Mouse (Mus musculus) hindbrain, embryonic 14.5 days (tissue): ENCODE measurements around the gene Glrx. TPM values are rescaled to one million over a fixed set of nuclear protein-coding genes. Genes with fewer than 3 reads are reported as not detected.

Source experiments
- ATAC-seq: fragments of 200-750 bp; cut with Nextera tagmentation; 2 replicates; pipeline ENCODE4 v1.8.0; 2017; ENCODE audit warnings: moderate number of reproducible peaks, mild to moderate bottlenecking, moderate TSS enrichment, moderate library complexity; ENCODE audit not compliant: low FRiP score
- DNase-seq: peaks from one replicate; pipeline ENCODE4 v3.0.0-alpha.2; 2015; ENCODE audit warnings: low spot score
- H3K27ac ChIP-seq: fragments of 300-500 bp; sonication (generic); 2 replicates; pipeline ENCODE4 v1.5.1; 2014; ENCODE audit warnings: mild to moderate bottlenecking, moderate library complexity
- H3K27me3 ChIP-seq: fragments of 300-500 bp; sonication (generic); 2 replicates; pipeline ENCODE4 v1.6.1; 2014; ENCODE audit warnings: mild to moderate bottlenecking, low read length, mixed read lengths; ENCODE audit not compliant: control insufficient read depth, insufficient read depth
- H3K36me3 ChIP-seq: fragments of 300-500 bp; sonication (generic); replicated peaks from 2 replicates; pipeline ENCODE4 v1.6.1; 2014; ENCODE audit not compliant: control insufficient read depth, insufficient read depth
- H3K4me1 ChIP-seq: fragments of 300-500 bp; sonication (generic); replicated peaks from 2 replicates; pipeline ENCODE4 v1.6.1; 2014; ENCODE audit warnings: antibody characterized with exemption, low read length, mixed read lengths; ENCODE audit not compliant: control insufficient read depth, insufficient read depth
- H3K4me2 ChIP-seq: fragments of 300-500 bp; sonication (generic); replicated peaks from 2 replicates; pipeline ENCODE4 v1.6.1; 2014; ENCODE audit warnings: mild to moderate bottlenecking, moderate library complexity
- H3K4me3 ChIP-seq: fragments of 300-500 bp; sonication (generic); replicated peaks from 2 replicates; pipeline ENCODE4 v1.5.1; 2014; ENCODE audit warnings: mild to moderate bottlenecking, low read length
- H3K9ac ChIP-seq: fragments of 300-500 bp; sonication (generic); 2 replicates; pipeline ENCODE4 v1.6.1; 2014
- H3K9me3 ChIP-seq: fragments of 300-500 bp; sonication (generic); 2 replicates; pipeline ENCODE4 v1.6.1; 2016; ENCODE audit warnings: low read length; ENCODE audit not compliant: control insufficient read depth
- WGBS: fragments of 180-500 bp; shearing (Covaris S2); extraction: QIAGEN DNeasy Blood & Tissue Kit; methylation state at CpG from one replicate; pipeline ENCODE4 v1.1.7; 2014; 5-methylcytosine and 5-hydroxymethylcytosine counted together
- polyA plus RNA-seq: library from polyadenylated mRNA; unstranded; fragments of >200 nt; fragmentation: Nextera tagmentation; extraction: Ambion mirVana; gene quantifications from 2 replicates; pipeline ENCODE4 v1.2.1, GENCODE M21; 2014

Glrx gene
- polyA plus RNA-seq, 1 experiment from 2014 or later: 78.5 TPM

- H3K27me3 ChIP-seq: no peaks in the 10 kb centered on the region
- H3K9me3 ChIP-seq: no peaks in the 10 kb centered on the region
- no peak overlapping the region for H3K9ac ChIP-seq
- H3K36me3 ChIP-seq: no peaks in the 10 kb centered on the region; the same call in 1 of the 2 replicates
- ATAC-seq: no peak
- H3K27ac ChIP-seq: no peak overlapping the region
- DNase-seq: no peak
- H3K4me1 ChIP-seq: peaks cover 24% of the 10 kb centered on the region
- no peak overlapping the region for H3K4me2 ChIP-seq
- H3K4me3 ChIP-seq: no peak overlapping the region
- 91% methylated on average over 2 of the region's 2 CpGs for WGBS
Observed at GRCm38 (mm10) chr13:75844833-75845518, 5.3 kb downstream of the Glrx start.

- no peak overlapping the region for H3K4me2 ChIP-seq
- H3K27ac ChIP-seq: no peak overlapping the region
- WGBS: 40% methylated on average over 4 of the region's 4 CpGs
- peaks cover 24% of the 10 kb centered on the region for H3K4me1 ChIP-seq
- no peaks in the 10 kb centered on the region for H3K9me3 ChIP-seq
- ATAC-seq: no peak
- no peak overlapping the region for H3K9ac ChIP-seq
- DNase-seq: no peak
- no peak overlapping the region for H3K4me3 ChIP-seq
- no peaks in the 10 kb centered on the region; the same call in 1 of the 2 replicates for H3K36me3 ChIP-seq
- H3K27me3 ChIP-seq: no peaks in the 10 kb centered on the region
Observed at GRCm38 (mm10) chr13:75845519-75846166, 6.0 kb downstream of the Glrx start.

GRCm38 (mm10) chr13:75847027-75847426, 7.4 kb downstream of the Glrx start:
- no peaks in the 10 kb centered on the region for H3K9me3 ChIP-seq
- peaks cover 10% of the 10 kb centered on the region for H3K4me1 ChIP-seq
- no peak overlapping the region for H3K4me2 ChIP-seq
- DNase-seq (no peak), ATAC-seq (no peak)
- WGBS: 81% methylated on average over 6 of the region's 6 CpGs
- H3K27ac ChIP-seq: no peak overlapping the region
- H3K9ac ChIP-seq: no peak overlapping the region
- H3K27me3 ChIP-seq: no peaks in the 10 kb centered on the region
- H3K36me3 ChIP-seq: no peaks in the 10 kb centered on the region; the same call in 1 of the 2 replicates
- H3K4me3 ChIP-seq: no peak overlapping the region

GRCm38 (mm10) chr13:75852027-75852426, 12.4 kb downstream of the Glrx start:
- WGBS: 86% methylated on average over 4 of the region's 4 CpGs
- Histone ChIP-seq H3K27me3 (no peaks in the 10 kb centered on the region), H3K27ac (no peak overlapping the region), H3K4me2 (no peak overlapping the region), H3K4me1 (no peaks in the 10 kb centered on the region), H3K4me3 (no peak overlapping the region), H3K36me3 (no peaks in the 10 kb centered on the region; the same call in 1 of the 2 replicates), H3K9ac (no peak overlapping the region), H3K9me3 (no peaks in the 10 kb centered on the region)
- DNase-seq: no peak
- ATAC-seq: no peak

GRCm38 (mm10) chr13:75853118-75853517, 13.4 kb downstream of the Glrx start:
- ATAC-seq: no peak

GRCm38 (mm10) chr13:75859264-75859844, 19.7 kb downstream of the Glrx start:
- Histone ChIP-seq H3K27me3 (no peaks in the 10 kb centered on the region), H3K9ac (no peak overlapping the region), H3K36me3 (no peaks in the 10 kb centered on the region), H3K4me2 (no peak overlapping the region), H3K4me3 (no peak overlapping the region), H3K4me1 (no peaks in the 10 kb centered on the region), H3K9me3 (no peaks in the 10 kb centered on the region), H3K27ac (no peak overlapping the region)
- WGBS: 66% methylated on average over 1 of the region's 1 CpGs
- DNase-seq (no peak), ATAC-seq (no peak)

More at GRCm38 (mm10) chr13:75853118-75853517, 13.4 kb downstream of the Glrx start:
- WGBS: 92% methylated on average over 3 of the region's 3 CpGs
- no peak for DNase-seq
- Histone ChIP-seq H3K9me3 (no peaks in the 10 kb centered on the region), H3K9ac (no peak overlapping the region), H3K4me3 (no peak overlapping the region), H3K27ac (no peak overlapping the region), H3K4me2 (no peak overlapping the region), H3K36me3 (no peaks in the 10 kb centered on the region; the same call in 1 of the 2 replicates), H3K27me3 (no peaks in the 10 kb centered on the region), H3K4me1 (no peaks in the 10 kb centered on the region)

GRCm38 (mm10) chr13:75865486-75866184, 26.0 kb downstream of the Glrx start:
- H3K36me3 ChIP-seq: peaks cover 13% of the 10 kb centered on the region; the same call in 1 of the 2 replicates
- no peak for ATAC-seq
- no peak overlapping the region for H3K9ac ChIP-seq
- no peaks in the 10 kb centered on the region for H3K4me1 ChIP-seq
- H3K27me3 ChIP-seq: no peaks in the 10 kb centered on the region
- H3K4me2 ChIP-seq: no peak overlapping the region
- no peak for DNase-seq
- no peak overlapping the region for H3K27ac ChIP-seq
- H3K4me3 ChIP-seq: no peak overlapping the region
- H3K9me3 ChIP-seq: no peaks in the 10 kb centered on the region

GRCm38 (mm10) chr13:75867876-75868275, 28.2 kb downstream of the Glrx start:
- H3K27ac ChIP-seq: no peak overlapping the region
- ATAC-seq (no peak), DNase-seq (no peak)
- peaks cover 34% of the 10 kb centered on the region for H3K36me3 ChIP-seq
- H3K4me3 ChIP-seq: no peak overlapping the region
- no peak overlapping the region for H3K4me2 ChIP-seq
- no peaks in the 10 kb centered on the region for H3K4me1 ChIP-seq
- no peaks in the 10 kb centered on the region for H3K27me3 ChIP-seq
- no peaks in the 10 kb centered on the region for H3K9me3 ChIP-seq
- H3K9ac ChIP-seq: no peak overlapping the region
- 98% methylated on average over 2 of the region's 2 CpGs for WGBS
